Mouse (Mus musculus): Measurements from ENCODE around the gene Cry1. TPM values are rescaled to one million over a fixed set of nuclear protein-coding genes. Genes with fewer than 3 reads are reported as not detected.

Gene Cry1
- polyA plus RNA-seq, 1 experiment from 2014 or later: 33.7 TPM

DNA sequence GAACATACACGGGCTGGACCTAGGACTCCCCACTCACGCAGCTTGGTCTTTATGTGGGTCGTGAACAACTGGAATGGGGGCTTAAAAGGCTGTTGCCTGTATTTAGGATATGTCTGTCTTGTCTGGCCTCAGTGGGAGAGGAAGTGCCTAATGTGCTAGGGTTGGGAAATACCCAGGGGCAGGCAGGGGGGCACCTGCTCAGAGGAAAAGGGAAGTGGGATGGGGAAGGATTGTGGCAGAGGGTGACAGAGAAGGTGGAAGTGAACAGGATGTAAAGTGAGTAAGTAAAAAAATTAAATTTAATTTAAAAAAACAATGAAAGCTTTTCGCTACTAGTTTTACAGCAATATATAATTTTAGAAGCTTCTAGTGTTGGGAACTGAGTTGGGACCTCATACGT, 9.7 kb upstream of the Cry1 start:
- no peak overlapping the region for H3K4me2 ChIP-seq (ENCODE audit: low read length)
- 79% methylated on average over 5 of the region's 5 CpGs for WGBS
- H3K9me3 ChIP-seq (ENCODE audit: control insufficient read depth, low read length): no peaks in the 10 kb centered on the region
- H3K4me3 ChIP-seq (replicated peaks; ENCODE audit: low read length): no peak overlapping the region
- H3K27ac ChIP-seq (ENCODE audit: low read length): no peak overlapping the region
- H3K4me1 ChIP-seq (replicated peaks; ENCODE audit: control insufficient read depth, insufficient read depth, low read length): no peaks in the 10 kb centered on the region
- no peaks in the 10 kb centered on the region for H3K27me3 ChIP-seq (replicated peaks; ENCODE audit: control insufficient read depth, insufficient read depth, low read length)
- no peak for ATAC-seq
- no peak overlapping the region for H3K9ac ChIP-seq (replicated peaks; ENCODE audit: low read depth, low read length)
- H3K36me3 ChIP-seq (ENCODE audit: control insufficient read depth, insufficient read depth): no peaks in the 10 kb centered on the region

DNA sequence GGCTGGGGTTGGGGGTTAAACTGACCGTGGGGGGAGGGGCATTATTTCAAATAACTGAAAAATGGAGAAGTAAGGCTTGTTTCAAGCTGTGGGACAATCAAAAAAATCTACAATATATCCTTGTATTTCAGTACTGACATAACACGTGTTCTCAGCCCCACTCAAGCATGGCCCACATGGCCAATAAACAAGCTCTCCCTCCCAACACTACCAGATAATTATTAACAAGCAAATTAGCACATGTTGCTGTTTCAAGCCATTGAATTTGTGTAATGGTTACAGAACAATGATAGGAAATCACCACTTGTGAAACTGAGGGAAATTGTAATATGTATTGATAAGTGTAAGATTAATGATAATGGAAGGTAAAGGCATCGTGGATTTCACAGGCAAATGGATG, 8.5 kb upstream of the Cry1 start:
- Histone ChIP-seq H3K27ac (ENCODE audit: low read length) (no peak overlapping the region), H3K9ac (replicated peaks; ENCODE audit: low read depth, low read length) (no peak overlapping the region), H3K4me3 (replicated peaks; ENCODE audit: low read length) (no peak overlapping the region), H3K36me3 (ENCODE audit: control insufficient read depth, insufficient read depth) (no peaks in the 10 kb centered on the region), H3K27me3 (replicated peaks; ENCODE audit: control insufficient read depth, insufficient read depth, low read length) (no peaks in the 10 kb centered on the region), H3K4me2 (ENCODE audit: low read length) (no peak overlapping the region), H3K4me1 (replicated peaks; ENCODE audit: control insufficient read depth, insufficient read depth, low read length) (no peaks in the 10 kb centered on the region), H3K9me3 (ENCODE audit: control insufficient read depth, low read length) (no peaks in the 10 kb centered on the region)
- 89% methylated on average over 3 of the region's 3 CpGs for WGBS
- no peak for ATAC-seq

DNA sequence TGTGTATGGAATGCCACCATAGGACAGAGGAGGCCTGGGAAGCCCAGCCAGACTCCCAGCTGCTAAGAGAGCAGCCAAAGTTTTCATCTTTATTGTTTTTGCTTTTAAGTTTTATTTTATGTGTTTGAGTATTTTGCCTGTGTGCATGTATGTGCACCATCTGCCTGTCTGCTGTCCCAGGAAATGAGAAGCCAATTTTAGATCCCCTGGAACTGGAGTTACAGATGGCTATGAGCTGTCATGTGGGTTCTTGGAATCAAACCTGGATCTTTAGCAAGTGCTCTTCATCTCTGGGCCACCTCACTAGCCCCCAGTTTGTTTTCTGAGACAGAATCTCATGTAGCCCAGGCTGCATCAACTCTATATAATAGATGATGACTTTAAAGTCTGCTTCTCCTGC, 5.8 kb upstream of the Cry1 start:
- ATAC-seq: no peak
- Histone ChIP-seq H3K27me3 (replicated peaks; ENCODE audit: control insufficient read depth, insufficient read depth, low read length) (no peaks in the 10 kb centered on the region), H3K36me3 (ENCODE audit: control insufficient read depth, insufficient read depth) (no peaks in the 10 kb centered on the region), H3K27ac (ENCODE audit: low read length) (no peak overlapping the region), H3K4me1 (replicated peaks; ENCODE audit: control insufficient read depth, insufficient read depth, low read length) (peaks cover 4% of the 10 kb centered on the region), H3K9ac (replicated peaks; ENCODE audit: low read depth, low read length) (no peak overlapping the region), H3K4me3 (replicated peaks; ENCODE audit: low read length) (no peak overlapping the region), H3K4me2 (ENCODE audit: low read length) (no peak overlapping the region), H3K9me3 (ENCODE audit: control insufficient read depth, low read length) (no peaks in the 10 kb centered on the region)

DNA sequence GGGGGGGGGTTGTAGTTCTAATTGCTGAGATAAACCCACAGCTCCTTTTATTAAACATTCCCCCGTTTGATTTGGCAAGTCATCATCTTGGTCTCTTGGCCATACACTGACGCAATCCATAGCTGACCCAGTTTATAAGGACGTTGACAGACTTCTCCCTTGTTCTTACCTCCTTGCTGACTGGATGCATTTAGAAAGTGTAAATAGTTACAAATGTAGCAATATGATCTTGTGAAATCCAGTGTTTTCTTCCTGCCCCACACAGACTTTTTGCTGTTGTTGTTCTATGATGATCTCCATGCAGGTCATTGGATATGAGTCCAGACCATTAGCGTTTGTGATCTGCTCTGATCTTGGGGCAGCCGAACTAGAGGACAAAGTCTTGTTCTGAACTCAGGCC, 5.1 kb upstream of the Cry1 start:
- Histone ChIP-seq H3K27ac (ENCODE audit: low read length) (no peak overlapping the region), H3K9ac (replicated peaks; ENCODE audit: low read depth, low read length) (no peak overlapping the region), H3K9me3 (ENCODE audit: control insufficient read depth, low read length) (no peaks in the 10 kb centered on the region), H3K27me3 (replicated peaks; ENCODE audit: control insufficient read depth, insufficient read depth, low read length) (no peaks in the 10 kb centered on the region), H3K4me2 (ENCODE audit: low read length) (no peak overlapping the region), H3K4me1 (replicated peaks; ENCODE audit: control insufficient read depth, insufficient read depth, low read length) (peaks cover 4% of the 10 kb centered on the region), H3K4me3 (replicated peaks; ENCODE audit: low read length) (no peak overlapping the region), H3K36me3 (ENCODE audit: control insufficient read depth, insufficient read depth) (no peaks in the 10 kb centered on the region)
- 89% methylated on average over 5 of the region's 5 CpGs for WGBS
- ATAC-seq: no peak

DNA sequence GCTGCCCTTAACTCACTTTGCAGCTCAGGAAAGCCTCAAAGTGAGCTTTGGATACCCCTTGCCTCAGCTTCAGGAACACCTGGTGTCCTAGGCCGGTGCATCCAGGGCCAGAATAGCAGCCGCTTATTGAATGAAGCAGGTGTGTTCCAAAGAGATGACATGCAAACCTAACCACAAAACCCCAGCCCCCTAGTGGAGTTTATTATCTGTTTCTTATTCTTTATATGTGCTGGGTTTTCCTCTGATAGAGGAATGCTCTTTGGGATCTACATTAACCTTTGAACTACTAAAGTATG, 1.6 kb upstream of the Cry1 start:
- ATAC-seq: no peak
- no peak overlapping the region for H3K4me3 ChIP-seq (replicated peaks; ENCODE audit: low read length)
- H3K27ac ChIP-seq (ENCODE audit: low read length): no peak overlapping the region
- H3K27me3 ChIP-seq (replicated peaks; ENCODE audit: control insufficient read depth, insufficient read depth, low read length): no peaks in the 10 kb centered on the region
- H3K9ac ChIP-seq (replicated peaks; ENCODE audit: low read depth, low read length): no peak overlapping the region
- peaks cover 15% of the 10 kb centered on the region for H3K4me1 ChIP-seq (replicated peaks; ENCODE audit: control insufficient read depth, insufficient read depth, low read length)
- no peaks in the 10 kb centered on the region for H3K9me3 ChIP-seq (ENCODE audit: control insufficient read depth, low read length)
- 96% methylated on average over 2 of the region's 2 CpGs for WGBS
- no peak overlapping the region for H3K4me2 ChIP-seq (ENCODE audit: low read length)
- H3K36me3 ChIP-seq (ENCODE audit: control insufficient read depth, insufficient read depth): no peaks in the 10 kb centered on the region

DNA sequence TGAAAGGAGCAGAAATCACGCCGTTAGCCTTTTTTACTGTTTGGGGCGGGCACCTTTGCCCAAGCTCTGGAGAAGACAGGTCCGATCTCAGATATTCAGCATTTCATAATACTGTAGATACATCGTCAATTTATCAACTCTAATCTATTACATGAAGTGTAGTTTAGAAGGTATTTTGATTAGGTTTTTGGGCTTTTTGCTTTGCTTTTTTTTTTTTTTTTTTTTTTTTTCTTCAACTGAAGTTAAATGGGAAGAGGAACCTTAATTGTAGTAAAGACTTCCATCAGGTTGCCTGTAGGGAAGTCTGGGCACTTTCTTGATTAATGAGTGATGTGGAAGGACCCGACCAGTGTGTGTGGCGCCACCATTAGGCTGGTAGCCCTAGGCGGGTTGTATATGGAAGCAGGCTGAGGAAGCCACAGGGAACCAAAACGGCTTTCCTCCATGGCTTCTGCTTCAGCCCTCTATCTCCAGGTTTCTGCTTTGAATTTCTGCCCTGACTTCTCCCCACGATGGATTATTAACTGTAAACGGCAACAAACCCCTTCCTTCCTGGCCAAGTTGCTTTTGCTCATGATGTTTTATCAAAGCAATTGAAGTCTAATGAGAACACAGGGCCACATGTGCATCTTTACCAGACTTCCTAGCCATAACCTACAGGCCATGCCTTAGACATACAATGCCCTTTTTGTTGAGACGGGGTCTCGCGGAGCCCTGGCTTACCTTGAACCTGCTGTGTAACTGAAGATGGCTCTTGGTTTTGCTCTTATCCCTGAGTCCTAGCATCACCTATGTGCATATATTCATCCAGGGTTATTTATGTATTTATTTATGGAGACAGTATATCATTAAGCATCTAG, 1.0 kb upstream of the Cry1 start:
- Histone ChIP-seq H3K27ac (ENCODE audit: low read length) (peak overlapping the region; percentile 73), H3K4me2 (ENCODE audit: low read length) (peak overlapping the region; percentile 93), H3K4me1 (replicated peaks; ENCODE audit: control insufficient read depth, insufficient read depth, low read length) (peaks cover 15% of the 10 kb centered on the region), H3K4me3 (replicated peaks; ENCODE audit: low read length) (peak overlapping the region; percentile 90), H3K9ac (replicated peaks; ENCODE audit: low read depth, low read length) (peak overlapping the region; percentile 81), H3K36me3 (ENCODE audit: control insufficient read depth, insufficient read depth) (no peaks in the 10 kb centered on the region), H3K27me3 (replicated peaks; ENCODE audit: control insufficient read depth, insufficient read depth, low read length) (no peaks in the 10 kb centered on the region), H3K9me3 (ENCODE audit: control insufficient read depth, low read length) (no peaks in the 10 kb centered on the region)
- no peak for ATAC-seq
- WGBS: 28% methylated on average over 14 of the region's 14 CpGs

DNA sequence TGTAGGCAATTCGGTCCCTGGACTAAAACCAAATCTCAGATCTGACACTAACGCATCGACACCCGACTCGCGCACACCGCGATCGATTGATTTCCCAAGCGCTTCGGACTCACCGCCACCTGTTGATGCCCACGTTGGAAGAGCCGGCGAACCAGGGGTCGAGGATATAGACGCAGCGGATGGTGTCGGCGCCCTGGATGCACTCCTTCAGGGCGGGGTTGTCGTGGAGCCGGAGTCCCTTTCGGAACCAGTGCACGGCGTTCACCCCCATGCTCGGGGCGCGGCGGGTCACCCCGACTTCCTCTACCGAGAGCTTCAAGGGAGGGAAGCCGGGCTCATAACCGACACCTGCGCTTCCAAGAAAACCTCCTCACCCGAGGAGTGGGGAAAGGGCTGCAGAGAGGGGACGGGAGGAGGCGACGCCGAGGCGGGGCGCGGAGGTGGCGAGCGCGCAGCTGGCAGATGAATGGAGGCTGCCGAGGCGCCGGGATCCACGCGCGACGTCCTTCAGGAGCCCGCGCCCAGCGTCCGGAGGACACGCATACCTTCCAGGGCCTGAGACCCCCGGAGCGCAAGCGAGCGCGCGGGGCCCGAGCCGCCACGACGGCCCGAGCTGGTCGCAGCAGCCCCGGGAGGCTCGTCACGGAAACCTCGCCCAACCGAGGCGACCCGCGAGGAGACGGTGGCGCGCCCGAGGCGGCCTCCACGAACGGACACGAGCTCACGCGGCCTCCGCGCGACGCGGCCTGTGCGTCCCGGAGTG, 482 bp downstream of the Cry1 start:
- Histone ChIP-seq H3K4me2 (ENCODE audit: low read length) (peak overlapping the region; percentile 96), H3K4me1 (replicated peaks; ENCODE audit: control insufficient read depth, insufficient read depth, low read length) (peaks cover 15% of the 10 kb centered on the region), H3K9me3 (ENCODE audit: control insufficient read depth, low read length) (no peaks in the 10 kb centered on the region), H3K36me3 (ENCODE audit: control insufficient read depth, insufficient read depth) (no peaks in the 10 kb centered on the region), H3K27me3 (replicated peaks; ENCODE audit: control insufficient read depth, insufficient read depth, low read length) (no peaks in the 10 kb centered on the region), H3K4me3 (replicated peaks; ENCODE audit: low read length) (peak overlapping the region; percentile 90), H3K27ac (ENCODE audit: low read length) (peak overlapping the region; percentile 94), H3K9ac (replicated peaks; ENCODE audit: low read depth, low read length) (peak overlapping the region; percentile 81)
- peak; percentile 39 for ATAC-seq
- under 1% methylated on average over 95 of the region's 95 CpGs for WGBS

DNA sequence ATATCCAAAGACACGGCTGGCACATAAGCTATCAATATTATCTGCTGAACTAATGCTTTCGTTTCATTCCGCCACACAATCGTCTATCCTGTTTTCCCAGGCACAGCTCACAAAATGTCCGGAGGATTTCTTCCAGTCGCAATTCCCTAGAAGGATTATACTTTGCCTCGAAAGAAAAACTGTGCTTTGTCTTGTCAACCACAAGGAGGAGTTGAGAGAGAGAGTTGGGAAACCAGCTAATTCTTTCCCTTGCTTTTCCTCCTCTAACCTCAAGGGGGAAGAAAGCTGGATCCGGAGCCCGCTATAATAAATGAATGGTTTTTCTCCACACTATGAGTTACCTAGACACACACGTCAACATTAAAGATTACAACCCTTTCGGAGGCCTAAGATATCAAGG, 1.2 kb downstream of the Cry1 start:
- Histone ChIP-seq H3K9ac (replicated peaks; ENCODE audit: low read depth, low read length) (peak overlapping the region; percentile 54), H3K9me3 (ENCODE audit: control insufficient read depth, low read length) (no peaks in the 10 kb centered on the region), H3K27ac (ENCODE audit: low read length) (peak overlapping the region; percentile 65), H3K4me3 (replicated peaks; ENCODE audit: low read length) (peak overlapping the region; percentile 90), H3K4me2 (ENCODE audit: low read length) (peak overlapping the region; percentile 96), H3K27me3 (replicated peaks; ENCODE audit: control insufficient read depth, insufficient read depth, low read length) (no peaks in the 10 kb centered on the region), H3K4me1 (replicated peaks; ENCODE audit: control insufficient read depth, insufficient read depth, low read length) (peaks cover 15% of the 10 kb centered on the region), H3K36me3 (ENCODE audit: control insufficient read depth, insufficient read depth) (no peaks in the 10 kb centered on the region)
- WGBS: 3% methylated on average over 11 of the region's 11 CpGs
- ATAC-seq: peak; percentile 18; the same call in 1 of the 2 replicates

DNA sequence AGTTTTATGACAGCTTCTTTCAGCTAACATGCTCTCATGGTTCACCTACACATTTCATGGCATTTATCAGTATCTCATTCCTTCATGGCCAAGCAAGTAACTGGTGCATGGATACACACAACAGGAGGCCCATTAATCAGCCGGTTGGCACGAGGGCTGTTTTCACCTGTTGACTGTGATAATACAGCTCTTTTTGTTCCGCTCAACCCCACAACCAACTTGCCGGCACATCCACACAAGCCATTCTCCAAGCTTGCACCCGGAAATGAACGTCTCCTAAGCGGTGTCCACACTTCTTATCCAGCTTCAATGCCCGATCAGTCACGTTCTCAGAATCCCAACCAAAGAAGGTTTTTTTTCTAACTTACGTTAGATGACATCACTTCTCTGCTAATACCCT, 2.1 kb downstream of the Cry1 start:
- Histone ChIP-seq H3K27ac (ENCODE audit: low read length) (no peak overlapping the region), H3K9me3 (ENCODE audit: control insufficient read depth, low read length) (no peaks in the 10 kb centered on the region), H3K4me2 (ENCODE audit: low read length) (peak overlapping the region; percentile 96), H3K4me3 (replicated peaks; ENCODE audit: low read length) (peak overlapping the region; percentile 90), H3K4me1 (replicated peaks; ENCODE audit: control insufficient read depth, insufficient read depth, low read length) (peaks cover 15% of the 10 kb centered on the region), H3K9ac (replicated peaks; ENCODE audit: low read depth, low read length) (peak overlapping the region; percentile 15; the same call in 1 of the 2 replicates), H3K27me3 (replicated peaks; ENCODE audit: control insufficient read depth, insufficient read depth, low read length) (no peaks in the 10 kb centered on the region), H3K36me3 (ENCODE audit: control insufficient read depth, insufficient read depth) (no peaks in the 10 kb centered on the region)
- 73% methylated on average over 10 of the region's 10 CpGs for WGBS
- no peak for ATAC-seq
